Mouse (Mus musculus) testis, adult 2 months (tissue): ENCODE measurements around the gene Aspg. TPM values are rescaled to one million over a fixed set of nuclear protein-coding genes. Genes with fewer than 3 reads are reported as not detected.

Experiments
- H3K27ac ChIP-seq: fragments of 200-500 bp; 2 replicates; pipeline ENCODE4 v1.5.1; 2012; ENCODE audit warnings: low read depth, low read length; ENCODE audit not compliant: control insufficient read depth, insufficient read depth
- H3K27me3 ChIP-seq: fragments of 200-500 bp; 2 replicates; pipeline ENCODE4 v1.6.1; 2012; ENCODE audit warnings: mild to moderate bottlenecking, low read length, moderate library complexity; ENCODE audit not compliant: control insufficient read depth, insufficient read depth
- H3K36me3 ChIP-seq: fragments of 200-500 bp; 2 replicates; pipeline ENCODE4 v1.6.1; 2012; ENCODE audit warnings: mild to moderate bottlenecking, low read length; ENCODE audit not compliant: control insufficient read depth, insufficient read depth
- H3K4me1 ChIP-seq: fragments of 200-500 bp; 2 replicates; pipeline ENCODE4 v1.6.1; 2012; ENCODE audit warnings: low read length; ENCODE audit not compliant: control insufficient read depth, insufficient read depth
- H3K4me3 ChIP-seq: fragments of 200-500 bp; 2 replicates; pipeline ENCODE4 v1.5.1; 2012; ENCODE audit warnings: low read depth, mild to moderate bottlenecking, low read length, moderate library complexity, mixed read lengths; ENCODE audit not compliant: control insufficient read depth
- CTCF ChIP-seq: fragments of 200-500 bp; IDR thresholded peaks from 2 replicates; pipeline ENCODE4 v1.5.1; 2012; ENCODE audit warnings: low read depth, mild to moderate bottlenecking, inconsistent platforms, low read length, moderate library complexity; ENCODE audit not compliant: control insufficient read depth, insufficient read depth, insufficient replicate concordance
- POLR2A ChIP-seq: fragments of 200-500 bp; IDR thresholded peaks from 2 replicates; pipeline ENCODE4 v1.6.1; 2012; ENCODE audit warnings: low read depth, mild to moderate bottlenecking, inconsistent platforms, low read length, moderate library complexity; ENCODE audit not compliant: control insufficient read depth
- polyA plus RNA-seq: library from polyadenylated mRNA; depleted of rRNA; stranded (reverse); fragments of >200 nt; gene quantifications from 2 replicates; pipeline ENCODE4 v1.2.3, GENCODE M21; 2012; rRNA removed

Gene Aspg
- 1.2 and 5.4 TPM in 2 replicates for polyA plus RNA-seq

- H3K27ac ChIP-seq: no peak within 1 kb of the TSS
- H3K4me3 ChIP-seq: no peak within 1 kb of the TSS
- H3K36me3 ChIP-seq: no peaks in the 10 kb centered on the region
- H3K27me3 ChIP-seq: no peaks in the 10 kb centered on the region
- no peaks in the 10 kb centered on the region for H3K4me1 ChIP-seq
- TF ChIP-seq CTCF: no peak
- no peak for TF ChIP-seq POLR2A
Observed at GRCm38 (mm10) chr12:112106541-112106971, at the start of gene Aspg. Aspg (plus strand) TSS chr12:112106679.

GRCm38 (mm10) chr12:112077651-112078050, 28.8 kb upstream of the Aspg start:
- TF ChIP-seq CTCF: peak; percentile 87; the same call in 1 of the 2 replicates
- TF ChIP-seq POLR2A: no peak

GRCm38 (mm10) chr12:112079911-112080310, 26.6 kb upstream of the Aspg start:
- no peaks in the 10 kb centered on the region for H3K27me3 ChIP-seq
- no peak overlapping the region; the same call in 1 of the 2 replicates for H3K4me3 ChIP-seq
- no peaks in the 10 kb centered on the region for H3K36me3 ChIP-seq
- no peaks in the 10 kb centered on the region; the same call in 1 of the 2 replicates for H3K4me1 ChIP-seq
- no peak overlapping the region for H3K27ac ChIP-seq
- TF ChIP-seq CTCF (no peak), POLR2A (no peak)

More at GRCm38 (mm10) chr12:112077651-112078050, 28.8 kb upstream of the Aspg start:
- Histone ChIP-seq H3K4me3 (no peak overlapping the region), H3K4me1 (no peaks in the 10 kb centered on the region; the same call in 1 of the 2 replicates), H3K27ac (no peak overlapping the region), H3K36me3 (no peaks in the 10 kb centered on the region), H3K27me3 (no peaks in the 10 kb centered on the region)

GRCm38 (mm10) chr12:112080911-112081310, 25.6 kb upstream of the Aspg start:
- Histone ChIP-seq H3K27ac (no peak overlapping the region), H3K27me3 (no peaks in the 10 kb centered on the region)
- TF ChIP-seq POLR2A (no peak), CTCF (no peak)

GRCm38 (mm10) chr12:112082241-112082640, 24.2 kb upstream of the Aspg start:
- no peak overlapping the region for H3K27ac ChIP-seq
- H3K36me3 ChIP-seq: no peaks in the 10 kb centered on the region
- no peaks in the 10 kb centered on the region; the same call in 1 of the 2 replicates for H3K4me1 ChIP-seq
- H3K27me3 ChIP-seq: no peaks in the 10 kb centered on the region
- TF ChIP-seq POLR2A (no peak), CTCF (no peak)
- no peak overlapping the region for H3K4me3 ChIP-seq

More at GRCm38 (mm10) chr12:112080911-112081310, 25.6 kb upstream of the Aspg start:
- H3K36me3 ChIP-seq: no peaks in the 10 kb centered on the region
- no peak overlapping the region for H3K4me3 ChIP-seq
- H3K4me1 ChIP-seq: no peaks in the 10 kb centered on the region; the same call in 1 of the 2 replicates

GRCm38 (mm10) chr12:112086250-112086649, 20.2 kb upstream of the Aspg start:
- Histone ChIP-seq H3K4me1 (no peaks in the 10 kb centered on the region), H3K4me3 (no peak overlapping the region), H3K27ac (no peak overlapping the region), H3K27me3 (no peaks in the 10 kb centered on the region), H3K36me3 (no peaks in the 10 kb centered on the region)
- TF ChIP-seq POLR2A (no peak), CTCF (no peak)

GRCm38 (mm10) chr12:112086726-112087125, 19.8 kb upstream of the Aspg start:
- Histone ChIP-seq H3K4me3 (no peak overlapping the region), H3K27me3 (no peaks in the 10 kb centered on the region), H3K27ac (no peak overlapping the region), H3K4me1 (no peaks in the 10 kb centered on the region), H3K36me3 (no peaks in the 10 kb centered on the region)
- no peak for TF ChIP-seq POLR2A
- TF ChIP-seq CTCF: no peak
